Mouse (Mus musculus): ENCODE measurements around the gene Skor1. TPM values are rescaled to one million over a fixed set of nuclear protein-coding genes. Genes with fewer than 3 reads are reported as not detected.
A peak's percentile ranks its signal among the peaks of the same experiment; 100 is the strongest.

Gene Skor1
- polyA plus RNA-seq, 1 experiment from 2014 or later: 7.7 TPM

GRCm38 (mm10) chr9:63112514-63112913, 36.2 kb downstream of the Skor1 start:
- DNase-seq (ENCODE audit: low spot score) (no peak), ATAC-seq (ENCODE audit: insufficient read depth, low FRiP score, low TSS enrichment) (no peak)
- Histone ChIP-seq H3K9me3 (ENCODE audit: control insufficient read depth, low read length) (no peaks in the 10 kb centered on the region), H3K27me3 (ENCODE audit: control insufficient read depth, insufficient read depth, low read length) (no peaks in the 10 kb centered on the region), H3K4me3 (ENCODE audit: low read depth, low read length) (no peak overlapping the region), H3K4me2 (ENCODE audit: low read depth) (no peak overlapping the region), H3K27ac (ENCODE audit: low read depth, low read length) (no peak overlapping the region), H3K36me3 (ENCODE audit: control insufficient read depth, insufficient read depth, low read length) (no peaks in the 10 kb centered on the region), H3K4me1 (ENCODE audit: control insufficient read depth, insufficient read depth, low read length) (peaks cover 10% of the 10 kb centered on the region), H3K9ac (ENCODE audit: low read length) (no peak overlapping the region)
- 68% methylated on average over 3 of the region's 3 CpGs for WGBS

GRCm38 (mm10) chr9:63109782-63110087, 39.0 kb downstream of the Skor1 start:
- ATAC-seq (ENCODE audit: insufficient read depth, low FRiP score, low TSS enrichment) (no peak), DNase-seq (ENCODE audit: low spot score) (no peak)
- 33% methylated on average over 2 of the region's 2 CpGs for WGBS
- Histone ChIP-seq H3K27ac (ENCODE audit: low read depth, low read length) (no peak overlapping the region), H3K4me2 (ENCODE audit: low read depth) (peak overlapping the region; percentile 70), H3K4me3 (ENCODE audit: low read depth, low read length) (no peak overlapping the region), H3K9me3 (ENCODE audit: control insufficient read depth, low read length) (no peaks in the 10 kb centered on the region), H3K9ac (ENCODE audit: low read length) (no peak overlapping the region), H3K4me1 (ENCODE audit: control insufficient read depth, insufficient read depth, low read length) (peaks cover 10% of the 10 kb centered on the region), H3K27me3 (ENCODE audit: control insufficient read depth, insufficient read depth, low read length) (no peaks in the 10 kb centered on the region), H3K36me3 (ENCODE audit: control insufficient read depth, insufficient read depth, low read length) (no peaks in the 10 kb centered on the region)

- H3K36me3 ChIP-seq (ENCODE audit: control insufficient read depth, insufficient read depth, low read length): no peaks in the 10 kb centered on the region
- H3K4me2 ChIP-seq (ENCODE audit: low read depth): peak overlapping the region; percentile 70
- peak overlapping the region; percentile 77 for H3K9ac ChIP-seq (ENCODE audit: low read length)
- peaks cover 10% of the 10 kb centered on the region for H3K4me1 ChIP-seq (ENCODE audit: control insufficient read depth, insufficient read depth, low read length)
- H3K27me3 ChIP-seq (ENCODE audit: control insufficient read depth, insufficient read depth, low read length): no peaks in the 10 kb centered on the region
- 1% methylated on average over 34 of the region's 34 CpGs for WGBS
- H3K4me3 ChIP-seq (ENCODE audit: low read depth, low read length): peak overlapping the region; percentile 44
- ATAC-seq (ENCODE audit: insufficient read depth, low FRiP score, low TSS enrichment) (peak; percentile 53), DNase-seq (ENCODE audit: low spot score) (peak; percentile 84)
- H3K27ac ChIP-seq (ENCODE audit: low read depth, low read length): peak overlapping the region; percentile 56; the same call in 1 of the 2 replicates
- H3K9me3 ChIP-seq (ENCODE audit: control insufficient read depth, low read length): no peaks in the 10 kb centered on the region
Measured at GRCm38 (mm10) chr9:63109020-63109781, 39.6 kb downstream of the Skor1 start.

- peak overlapping the region; percentile 70 for H3K4me2 ChIP-seq (ENCODE audit: low read depth)
- H3K36me3 ChIP-seq (ENCODE audit: control insufficient read depth, insufficient read depth, low read length): no peaks in the 10 kb centered on the region
- H3K27me3 ChIP-seq (ENCODE audit: control insufficient read depth, insufficient read depth, low read length): no peaks in the 10 kb centered on the region
- peak overlapping the region; percentile 77 for H3K9ac ChIP-seq (ENCODE audit: low read length)
- H3K27ac ChIP-seq (ENCODE audit: low read depth, low read length): peak overlapping the region; percentile 56; the same call in 1 of the 2 replicates
- peaks cover 10% of the 10 kb centered on the region for H3K4me1 ChIP-seq (ENCODE audit: control insufficient read depth, insufficient read depth, low read length)
- no peak for DNase-seq (ENCODE audit: low spot score)
- WGBS: 50% methylated on average over 4 of the region's 4 CpGs
- peak overlapping the region; percentile 44 for H3K4me3 ChIP-seq (ENCODE audit: low read depth, low read length)
- ATAC-seq (ENCODE audit: insufficient read depth, low FRiP score, low TSS enrichment): no peak
- H3K9me3 ChIP-seq (ENCODE audit: control insufficient read depth, low read length): no peaks in the 10 kb centered on the region
Measured at GRCm38 (mm10) chr9:63108580-63108979, 40.2 kb downstream of the Skor1 start.

DNA sequence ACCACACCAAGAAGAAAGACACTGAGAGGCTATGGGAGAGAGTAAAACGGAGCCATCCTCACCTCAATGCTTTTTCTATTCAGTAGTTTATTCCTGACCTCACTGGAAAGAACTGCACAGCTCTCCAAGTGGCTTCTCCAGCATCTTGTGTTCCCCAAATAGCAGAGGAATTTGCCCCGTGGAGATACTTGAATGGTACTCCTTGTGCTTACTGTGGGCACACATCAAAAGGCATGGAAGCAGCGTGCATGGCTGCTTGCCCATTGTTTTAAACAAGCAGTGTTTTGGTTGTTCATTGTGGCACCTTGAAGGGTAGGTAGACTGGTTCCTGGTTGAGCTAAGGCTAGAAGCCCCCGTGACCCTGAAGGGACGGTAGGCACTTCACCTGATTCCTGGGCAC, 48.1 kb downstream of the Skor1 start:
- H3K27ac ChIP-seq (ENCODE audit: low read depth, low read length): no peak overlapping the region
- no peaks in the 10 kb centered on the region for H3K9me3 ChIP-seq (ENCODE audit: control insufficient read depth, low read length)
- H3K4me1 ChIP-seq (ENCODE audit: control insufficient read depth, insufficient read depth, low read length): no peaks in the 10 kb centered on the region
- no peak for DNase-seq (ENCODE audit: low spot score)
- WGBS: 82% methylated on average over 5 of the region's 5 CpGs
- no peaks in the 10 kb centered on the region for H3K27me3 ChIP-seq (ENCODE audit: control insufficient read depth, insufficient read depth, low read length)
- H3K4me3 ChIP-seq (ENCODE audit: low read depth, low read length): no peak overlapping the region
- no peak overlapping the region for H3K4me2 ChIP-seq (ENCODE audit: low read depth)
- H3K36me3 ChIP-seq (ENCODE audit: control insufficient read depth, insufficient read depth, low read length): no peaks in the 10 kb centered on the region
- no peak for ATAC-seq (ENCODE audit: insufficient read depth, low FRiP score, low TSS enrichment)
- no peak overlapping the region for H3K9ac ChIP-seq (ENCODE audit: low read length)

GRCm38 (mm10) chr9:63099876-63100275, 48.9 kb downstream of the Skor1 start:
- Histone ChIP-seq H3K9me3 (ENCODE audit: control insufficient read depth, low read length) (no peaks in the 10 kb centered on the region), H3K27me3 (ENCODE audit: control insufficient read depth, insufficient read depth, low read length) (no peaks in the 10 kb centered on the region), H3K4me1 (ENCODE audit: control insufficient read depth, insufficient read depth, low read length) (no peaks in the 10 kb centered on the region), H3K27ac (ENCODE audit: low read depth, low read length) (no peak overlapping the region), H3K36me3 (ENCODE audit: control insufficient read depth, insufficient read depth, low read length) (no peaks in the 10 kb centered on the region), H3K9ac (ENCODE audit: low read length) (no peak overlapping the region), H3K4me3 (ENCODE audit: low read depth, low read length) (no peak overlapping the region), H3K4me2 (ENCODE audit: low read depth) (no peak overlapping the region)
- DNase-seq (ENCODE audit: low spot score): no peak
- ATAC-seq (ENCODE audit: insufficient read depth, low FRiP score, low TSS enrichment): no peak

GRCm38 (mm10) chr9:63099344-63099743, 49.4 kb downstream of the Skor1 start:
- Histone ChIP-seq H3K9ac (ENCODE audit: low read length) (no peak overlapping the region), H3K27me3 (ENCODE audit: control insufficient read depth, insufficient read depth, low read length) (no peaks in the 10 kb centered on the region), H3K4me3 (ENCODE audit: low read depth, low read length) (no peak overlapping the region), H3K4me2 (ENCODE audit: low read depth) (no peak overlapping the region), H3K27ac (ENCODE audit: low read depth, low read length) (no peak overlapping the region), H3K36me3 (ENCODE audit: control insufficient read depth, insufficient read depth, low read length) (no peaks in the 10 kb centered on the region), H3K4me1 (ENCODE audit: control insufficient read depth, insufficient read depth, low read length) (no peaks in the 10 kb centered on the region), H3K9me3 (ENCODE audit: control insufficient read depth, low read length) (no peaks in the 10 kb centered on the region)
- DNase-seq (ENCODE audit: low spot score): no peak
- 88% methylated on average over 4 of the region's 4 CpGs for WGBS
- no peak for ATAC-seq (ENCODE audit: insufficient read depth, low FRiP score, low TSS enrichment)

GRCm38 (mm10) chr9:63098887-63099286, 49.9 kb downstream of the Skor1 start:
- 86% methylated on average over 4 of the region's 4 CpGs for WGBS
- no peak for ATAC-seq (ENCODE audit: insufficient read depth, low FRiP score, low TSS enrichment)
- DNase-seq (ENCODE audit: low spot score): no peak
- Histone ChIP-seq H3K4me2 (ENCODE audit: low read depth) (no peak overlapping the region), H3K9ac (ENCODE audit: low read length) (no peak overlapping the region), H3K36me3 (ENCODE audit: control insufficient read depth, insufficient read depth, low read length) (no peaks in the 10 kb centered on the region), H3K27ac (ENCODE audit: low read depth, low read length) (no peak overlapping the region), H3K9me3 (ENCODE audit: control insufficient read depth, low read length) (no peaks in the 10 kb centered on the region), H3K27me3 (ENCODE audit: control insufficient read depth, insufficient read depth, low read length) (no peaks in the 10 kb centered on the region), H3K4me3 (ENCODE audit: low read depth, low read length) (no peak overlapping the region), H3K4me1 (ENCODE audit: control insufficient read depth, insufficient read depth, low read length) (no peaks in the 10 kb centered on the region)

DNA sequence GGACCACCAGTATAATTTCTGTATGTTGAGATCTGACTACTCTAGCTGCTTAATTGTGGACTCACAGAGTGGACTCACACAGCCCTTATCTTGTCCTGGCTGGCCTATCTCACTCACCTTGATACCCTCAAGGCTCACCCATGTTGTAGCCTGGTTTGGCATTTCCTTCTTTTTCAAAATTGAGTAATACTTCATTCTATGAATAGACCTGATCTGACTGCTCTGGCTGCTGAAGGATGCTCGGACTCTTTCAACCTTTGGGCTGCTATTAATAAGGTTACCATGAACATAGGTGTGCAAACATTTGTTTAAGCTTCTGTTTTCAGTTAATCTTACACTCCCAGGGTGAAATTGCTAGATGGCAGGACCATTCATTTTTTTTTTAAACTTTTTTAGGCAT, 51.6 kb downstream of the Skor1 start:
- no peak for ATAC-seq (ENCODE audit: insufficient read depth, low FRiP score, low TSS enrichment)
- H3K27ac ChIP-seq (ENCODE audit: low read depth, low read length): no peak overlapping the region
- no peaks in the 10 kb centered on the region for H3K27me3 ChIP-seq (ENCODE audit: control insufficient read depth, insufficient read depth, low read length)
- 87% methylated on average over 1 of the region's 1 CpGs for WGBS
- no peak for DNase-seq (ENCODE audit: low spot score)
- H3K4me1 ChIP-seq (ENCODE audit: control insufficient read depth, insufficient read depth, low read length): peaks cover 6% of the 10 kb centered on the region
- no peaks in the 10 kb centered on the region for H3K9me3 ChIP-seq (ENCODE audit: control insufficient read depth, low read length)
- H3K36me3 ChIP-seq (ENCODE audit: control insufficient read depth, insufficient read depth, low read length): no peaks in the 10 kb centered on the region
- no peak overlapping the region for H3K9ac ChIP-seq (ENCODE audit: low read length)
- no peak overlapping the region for H3K4me3 ChIP-seq (ENCODE audit: low read depth, low read length)
- H3K4me2 ChIP-seq (ENCODE audit: low read depth): no peak overlapping the region

All from neural tube, embryonic 11.5 days (tissue).